Mouse (Mus musculus): ENCODE measurements around the gene Iqgap2.

Iqgap2 gene

DNA sequence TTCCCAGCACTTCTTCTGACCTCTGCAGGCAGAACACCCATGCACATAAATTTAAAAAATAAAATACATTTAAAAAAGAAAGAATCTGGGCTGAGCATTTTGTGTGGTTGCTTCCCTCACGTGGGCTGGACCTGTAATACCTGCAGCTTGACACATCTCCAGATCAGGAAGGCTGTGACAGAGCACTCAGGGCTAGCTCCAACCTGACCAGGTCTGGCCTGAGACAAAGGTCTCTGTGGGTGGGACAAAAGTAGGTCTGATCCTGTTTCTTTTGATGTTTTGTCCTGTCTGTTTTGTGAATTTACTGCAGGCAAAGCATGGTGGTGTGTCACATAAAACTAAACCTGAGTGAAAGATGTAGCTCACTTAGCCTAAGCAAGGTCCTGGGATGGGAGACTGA lies 309.9 kb downstream of the Iqgap2 start:
- DNase-seq (ENCODE audit: low spot score) = no peak

- DNase-seq (ENCODE audit: low spot score) = no peak
Observed at GRCm38 (mm10) chr13:95578016-95578697, 313.6 kb downstream of the Iqgap2 start.
